Mouse (Mus musculus): Measurements from ENCODE around the gene Eif2ak4.

DNA sequence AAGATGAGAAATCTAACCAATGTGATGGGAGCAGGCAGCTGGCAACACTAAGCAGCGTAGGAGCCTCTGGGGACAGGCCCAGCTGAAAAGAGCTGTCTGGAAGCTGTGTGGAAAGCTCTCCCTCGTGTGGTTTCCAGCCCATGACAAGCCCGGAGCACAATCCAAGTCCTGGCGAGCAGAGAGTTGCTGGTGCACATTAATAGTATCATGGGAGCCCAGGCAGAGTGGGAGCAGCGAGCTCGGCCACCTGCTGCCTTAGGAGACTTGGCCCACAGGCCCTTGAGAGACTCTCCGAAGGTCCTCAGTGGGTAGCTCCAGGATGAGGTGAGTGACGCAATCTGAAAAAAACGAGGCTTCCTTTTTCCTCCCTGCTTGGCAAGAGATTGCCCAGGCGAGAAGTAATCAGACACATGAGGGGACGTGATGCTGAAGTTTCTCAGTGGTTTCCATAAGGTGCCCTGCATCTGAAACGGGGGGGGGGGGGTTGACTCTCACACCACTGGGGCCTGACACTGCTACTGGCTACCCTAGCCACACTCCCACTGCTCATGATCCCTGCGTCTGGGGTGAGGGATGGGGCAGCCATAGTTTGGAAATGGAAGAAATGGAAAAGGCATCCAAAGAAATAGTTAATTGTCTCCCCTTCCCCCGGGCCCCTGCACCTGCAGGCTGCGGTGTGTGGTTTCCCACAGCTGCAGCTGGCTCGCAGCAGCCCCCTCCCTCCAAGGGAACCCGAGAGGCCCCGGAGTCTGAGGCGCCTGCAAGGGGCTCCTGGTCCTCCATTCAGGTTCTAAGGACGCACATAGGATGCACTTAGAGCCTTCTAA lies 110.9 kb downstream of the Eif2ak4 start:
- TF ChIP-seq POLR2A (IDR thresholded peaks at IDR 0.05; ENCODE audit: insufficient read depth, low read depth, low read length) (no peak), EP300 (IDR thresholded peaks at IDR 0.05; ENCODE audit: insufficient read depth, low read depth, low read length) (no peak)

Data from heart, adult 2 months (tissue).